Mouse (Mus musculus) hindbrain, embryonic 12.5 days (tissue): ENCODE results near the gene Rhbdl1. TPM values are rescaled to one million over a fixed set of nuclear protein-coding genes. Genes with fewer than 3 reads are reported as not detected.
A peak's percentile ranks its signal among the peaks of the same experiment; 100 is the strongest.

Experiments used
- ATAC-seq: fragments of 200-750 bp; cut with Nextera tagmentation; 2 replicates; pipeline ENCODE4 v1.8.0; 2017; ENCODE audit warnings: moderate TSS enrichment; ENCODE audit not compliant: low FRiP score
- H3K27ac ChIP-seq: fragments of 300-500 bp; sonication (generic); 2 replicates; pipeline ENCODE4 v1.5.1; 2016; ENCODE audit warnings: mild to moderate bottlenecking
- H3K27me3 ChIP-seq: fragments of 300-500 bp; sonication (generic); 2 replicates; pipeline ENCODE4 v1.6.1; 2016; ENCODE audit warnings: mild to moderate bottlenecking
- H3K36me3 ChIP-seq: fragments of 300-500 bp; sonication (generic); 2 replicates; pipeline ENCODE4 v1.6.1; 2016; ENCODE audit warnings: mild to moderate bottlenecking
- H3K4me1 ChIP-seq: fragments of 300-500 bp; sonication (generic); 2 replicates; pipeline ENCODE4 v1.6.1; 2016
- H3K4me2 ChIP-seq: fragments of 300-500 bp; sonication (generic); replicated peaks from 2 replicates; pipeline ENCODE4 v1.6.1; 2016; ENCODE audit warnings: mild to moderate bottlenecking
- H3K4me3 ChIP-seq: fragments of 300-500 bp; sonication (generic); 2 replicates; pipeline ENCODE4 v1.5.1; 2016; ENCODE audit warnings: mild to moderate bottlenecking
- H3K9ac ChIP-seq: fragments of 300-500 bp; sonication (generic); 2 replicates; pipeline ENCODE4 v1.6.1; 2016; ENCODE audit warnings: mild to moderate bottlenecking, moderate library complexity
- H3K9me3 ChIP-seq: fragments of 300-500 bp; sonication (generic); replicated peaks from 2 replicates; pipeline ENCODE4 v1.6.1; 2016; ENCODE audit warnings: mild to moderate bottlenecking
- WGBS: fragments of 180-500 bp; shearing (Covaris S2); methylation state at CpG from one replicate; pipeline ENCODE4 v1.1.7; 2016; 5-methylcytosine and 5-hydroxymethylcytosine counted together
- polyA plus RNA-seq: library from polyadenylated mRNA; unstranded; fragments of >200 nt; fragmentation: Nextera tagmentation; extraction: Ambion mirVana; gene quantifications from 2 replicates; pipeline ENCODE4 v1.2.1, GENCODE M21; 2016

The Rhbdl1 gene
- 6.1 and 7.5 TPM in 2 replicates for polyA plus RNA-seq

- peak within 1 kb of the TSS; percentile 41 for H3K4me3 ChIP-seq
- no peaks in the 10 kb centered on the region for H3K9me3 ChIP-seq
- H3K36me3 ChIP-seq: peaks cover 45% of the 10 kb centered on the region
- peak within 1 kb of the TSS; percentile 80 for H3K9ac ChIP-seq
- H3K27ac ChIP-seq: peak within 1 kb of the TSS; percentile 86
- 2% methylated on average over 27 of the region's 29 CpGs for WGBS
- no peaks in the 10 kb centered on the region for H3K27me3 ChIP-seq
- H3K4me2 ChIP-seq: peak within 1 kb of the TSS; percentile 82
- H3K4me1 ChIP-seq: peaks cover 57% of the 10 kb centered on the region
- peak; percentile 21; the same call in 1 of the 2 replicates for ATAC-seq
Observed at GRCm38 (mm10) chr17:25837076-25837410, at the start of gene Rhbdl1. Rhbdl1 (minus strand) TSS chr17:25837295.

DNA sequence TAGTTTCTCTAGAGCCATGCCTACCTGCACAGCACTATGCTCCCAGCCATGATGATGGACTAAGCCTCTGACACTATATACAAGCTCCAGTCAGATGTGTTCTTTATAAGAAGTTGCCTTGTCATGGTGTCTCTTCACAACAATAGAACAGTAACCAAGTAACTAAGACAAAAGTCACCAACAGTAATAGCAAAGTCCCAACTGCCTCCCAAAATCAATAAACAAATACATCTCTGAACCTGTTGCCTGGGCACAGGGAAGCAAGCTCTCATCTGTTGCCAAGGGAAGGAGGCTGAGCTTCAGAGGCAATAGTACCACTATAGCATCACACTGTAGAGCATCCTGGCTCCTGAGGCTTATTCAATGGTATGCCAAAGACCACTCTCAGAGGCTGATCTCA lies 49.7 kb upstream of the Rhbdl1 start:
- H3K4me1 ChIP-seq: peaks cover 5% of the 10 kb centered on the region
- H3K27ac ChIP-seq: no peak overlapping the region
- H3K36me3 ChIP-seq: peaks cover 54% of the 10 kb centered on the region
- no peaks in the 10 kb centered on the region for H3K27me3 ChIP-seq
- H3K4me2 ChIP-seq: no peak overlapping the region
- H3K9ac ChIP-seq: no peak overlapping the region
- ATAC-seq: no peak
- no peaks in the 10 kb centered on the region for H3K9me3 ChIP-seq
- H3K4me3 ChIP-seq: no peak overlapping the region

GRCm38 (mm10) chr17:25885636-25886035 lies 48.5 kb upstream of the Rhbdl1 start:
- H3K36me3 ChIP-seq: peaks cover 56% of the 10 kb centered on the region
- 61% methylated on average over 4 of the region's 4 CpGs for WGBS
- no peak for ATAC-seq

DNA sequence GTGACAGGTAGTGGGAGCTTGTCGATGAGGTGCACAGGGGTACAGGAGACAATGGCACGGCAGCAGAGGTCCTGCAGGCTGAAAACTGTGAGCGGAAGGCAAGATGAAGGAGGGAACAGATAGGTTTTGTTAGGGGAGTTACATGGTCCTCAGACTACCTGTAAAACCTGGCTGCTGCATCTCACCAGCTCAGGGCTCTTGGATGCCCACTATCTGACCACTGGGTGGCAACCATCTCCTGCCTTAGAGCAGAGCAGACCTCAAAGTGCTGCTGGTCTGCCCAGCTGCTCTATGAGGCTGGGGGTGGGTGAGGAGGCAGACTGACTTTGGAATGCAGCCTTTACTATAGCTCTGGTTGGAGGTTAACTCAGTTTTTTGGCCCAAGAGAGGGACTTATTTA lies 46.7 kb upstream of the Rhbdl1 start:
- Histone ChIP-seq H3K27ac (no peak overlapping the region), H3K9me3 (no peaks in the 10 kb centered on the region), H3K4me3 (no peak overlapping the region), H3K9ac (no peak overlapping the region), H3K27me3 (no peaks in the 10 kb centered on the region), H3K4me1 (peaks cover 23% of the 10 kb centered on the region), H3K36me3 (peaks cover 52% of the 10 kb centered on the region), H3K4me2 (no peak overlapping the region)
- WGBS: 96% methylated on average over 3 of the region's 3 CpGs
- no peak for ATAC-seq

More at GRCm38 (mm10) chr17:25885636-25886035, 48.5 kb upstream of the Rhbdl1 start:
- peaks cover 17% of the 10 kb centered on the region for H3K4me1 ChIP-seq
- no peaks in the 10 kb centered on the region for H3K27me3 ChIP-seq
- H3K4me2 ChIP-seq: no peak overlapping the region
- no peak overlapping the region for H3K9ac ChIP-seq
- no peaks in the 10 kb centered on the region for H3K9me3 ChIP-seq
- H3K4me3 ChIP-seq: no peak overlapping the region
- H3K27ac ChIP-seq: no peak overlapping the region

DNA sequence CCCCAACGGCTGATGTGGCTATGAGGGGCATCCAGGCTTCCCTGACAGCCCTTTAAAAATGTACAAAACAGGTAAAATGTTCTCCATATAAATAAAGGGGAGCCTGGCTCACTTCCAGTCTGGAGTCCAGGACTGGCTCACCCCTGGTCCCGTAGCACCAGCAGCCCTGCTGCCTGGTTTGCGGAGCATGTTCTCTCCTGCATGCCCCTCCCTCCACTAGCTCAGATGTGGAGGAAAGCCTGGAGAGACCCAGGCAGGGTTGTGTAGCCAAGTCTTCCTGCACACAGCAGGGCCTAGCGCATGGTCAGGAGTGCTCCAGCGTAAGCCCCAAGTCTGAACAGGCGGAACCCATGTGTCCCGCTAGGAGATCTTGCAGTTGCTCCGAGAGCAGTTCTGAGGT lies 46.2 kb upstream of the Rhbdl1 start:
- H3K27me3 ChIP-seq: no peaks in the 10 kb centered on the region
- 80% methylated on average over 8 of the region's 8 CpGs for WGBS
- no peak overlapping the region for H3K9ac ChIP-seq
- H3K9me3 ChIP-seq: no peaks in the 10 kb centered on the region
- H3K36me3 ChIP-seq: peaks cover 53% of the 10 kb centered on the region
- ATAC-seq: no peak
- no peak overlapping the region for H3K4me3 ChIP-seq
- H3K27ac ChIP-seq: no peak overlapping the region
- H3K4me1 ChIP-seq: peaks cover 23% of the 10 kb centered on the region
- H3K4me2 ChIP-seq: no peak overlapping the region

- Histone ChIP-seq H3K27ac (no peak overlapping the region), H3K9ac (no peak overlapping the region), H3K4me1 (peaks cover 23% of the 10 kb centered on the region), H3K36me3 (peaks cover 51% of the 10 kb centered on the region), H3K4me2 (no peak overlapping the region), H3K27me3 (no peaks in the 10 kb centered on the region), H3K4me3 (no peak overlapping the region), H3K9me3 (no peaks in the 10 kb centered on the region)
- WGBS: 29% methylated on average over 5 of the region's 5 CpGs
- no peak for ATAC-seq
Observed at GRCm38 (mm10) chr17:25882306-25882705, 45.2 kb upstream of the Rhbdl1 start.

DNA sequence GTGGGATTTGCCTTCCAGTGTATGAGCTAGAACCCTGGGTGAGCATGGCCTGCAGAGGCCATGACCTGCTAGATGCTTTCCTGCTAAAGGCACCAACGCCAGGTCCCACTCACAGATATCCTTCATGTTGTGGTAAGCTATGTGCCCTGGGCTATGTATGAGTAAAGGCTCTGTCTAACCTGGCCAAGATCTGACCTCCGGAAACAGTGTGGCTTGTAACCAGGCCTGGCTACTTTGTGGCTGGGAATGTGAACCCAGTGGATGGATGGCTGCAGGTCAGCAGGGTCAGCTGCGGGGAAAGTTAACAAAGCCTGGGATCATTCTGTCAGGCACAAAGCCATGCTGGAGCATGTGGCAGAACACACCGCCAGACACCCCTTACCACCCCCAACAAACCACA lies 44.6 kb upstream of the Rhbdl1 start:
- ATAC-seq: no peak
- no peak overlapping the region for H3K4me2 ChIP-seq
- WGBS: 14% methylated on average over 4 of the region's 4 CpGs
- H3K9me3 ChIP-seq: no peaks in the 10 kb centered on the region
- H3K27me3 ChIP-seq: no peaks in the 10 kb centered on the region
- peaks cover 48% of the 10 kb centered on the region for H3K36me3 ChIP-seq
- H3K4me3 ChIP-seq: no peak overlapping the region
- peaks cover 28% of the 10 kb centered on the region for H3K4me1 ChIP-seq
- H3K27ac ChIP-seq: peak overlapping the region; percentile 80
- H3K9ac ChIP-seq: peak overlapping the region; percentile 51

DNA sequence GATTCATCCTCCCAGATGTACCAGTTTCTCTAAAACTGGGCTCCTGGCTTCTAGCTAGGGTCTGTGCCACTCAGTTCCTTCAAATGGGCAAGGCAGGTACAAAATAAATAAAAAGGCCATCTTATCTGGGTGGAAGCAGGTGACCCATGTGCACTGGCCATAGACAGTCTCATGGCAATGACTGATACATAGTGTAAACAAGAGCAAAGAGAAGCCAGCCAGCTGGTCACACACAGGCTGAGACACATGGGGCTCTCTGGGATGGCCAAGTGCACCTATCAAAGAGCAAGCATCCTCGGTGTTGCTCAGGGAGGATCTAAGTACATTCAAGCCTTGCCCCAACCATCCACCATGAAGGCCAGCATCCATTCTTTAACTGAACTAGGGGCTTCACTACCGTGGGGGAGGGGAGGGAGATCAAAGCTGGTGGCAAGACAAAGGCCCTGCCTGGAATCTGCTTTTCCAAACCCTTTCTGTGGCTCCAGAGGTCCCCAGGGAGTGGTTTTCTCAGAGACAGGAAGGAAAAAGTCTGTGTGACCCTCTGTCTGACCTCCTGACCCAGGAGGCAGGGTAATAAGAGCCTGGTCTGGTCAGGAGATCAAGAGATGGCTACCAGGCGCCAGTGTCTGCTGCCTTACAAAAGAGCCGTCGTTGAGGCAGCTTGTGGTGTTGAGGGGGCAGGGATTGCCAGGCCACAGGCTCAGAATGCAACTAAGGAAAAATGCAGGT lies 44.0 kb upstream of the Rhbdl1 start:
- no peak overlapping the region for H3K4me3 ChIP-seq

GRCm38 (mm10) chr17:25880196-25880910 lies 43.3 kb upstream of the Rhbdl1 start, which contains the start of gene Wfikkn1:
Wfikkn1 (minus strand) TSS chr17:25880858.
- Histone ChIP-seq H3K9me3 (no peaks in the 10 kb centered on the region), H3K27ac (peak within 1 kb of the TSS; percentile 80), H3K36me3 (peaks cover 48% of the 10 kb centered on the region), H3K9ac (peak within 1 kb of the TSS; percentile 51), H3K4me3 (no peak within 1 kb of the TSS), H3K4me1 (peaks cover 39% of the 10 kb centered on the region), H3K4me2 (no peak within 1 kb of the TSS), H3K27me3 (no peaks in the 10 kb centered on the region)
- no peak for ATAC-seq
- WGBS: 26% methylated on average over 5 of the region's 5 CpGs

More for the DNA sequence above, 44.0 kb upstream of the Rhbdl1 start:
- Histone ChIP-seq H3K9ac (peak overlapping the region; percentile 51), H3K36me3 (peaks cover 48% of the 10 kb centered on the region), H3K4me2 (no peak overlapping the region), H3K27me3 (no peaks in the 10 kb centered on the region), H3K9me3 (no peaks in the 10 kb centered on the region), H3K27ac (peak overlapping the region; percentile 80), H3K4me1 (peaks cover 34% of the 10 kb centered on the region)
- no peak for ATAC-seq
- 3% methylated on average over 5 of the region's 5 CpGs for WGBS

- Histone ChIP-seq H3K27ac (no peak overlapping the region), H3K4me2 (no peak overlapping the region), H3K36me3 (peaks cover 44% of the 10 kb centered on the region), H3K9me3 (no peaks in the 10 kb centered on the region), H3K27me3 (no peaks in the 10 kb centered on the region), H3K9ac (no peak overlapping the region), H3K4me3 (no peak overlapping the region), H3K4me1 (peaks cover 39% of the 10 kb centered on the region)
- 71% methylated on average over 8 of the region's 8 CpGs for WGBS
- no peak for ATAC-seq
Observed at GRCm38 (mm10) chr17:25879750-25880149, 42.7 kb upstream of the Rhbdl1 start.

DNA sequence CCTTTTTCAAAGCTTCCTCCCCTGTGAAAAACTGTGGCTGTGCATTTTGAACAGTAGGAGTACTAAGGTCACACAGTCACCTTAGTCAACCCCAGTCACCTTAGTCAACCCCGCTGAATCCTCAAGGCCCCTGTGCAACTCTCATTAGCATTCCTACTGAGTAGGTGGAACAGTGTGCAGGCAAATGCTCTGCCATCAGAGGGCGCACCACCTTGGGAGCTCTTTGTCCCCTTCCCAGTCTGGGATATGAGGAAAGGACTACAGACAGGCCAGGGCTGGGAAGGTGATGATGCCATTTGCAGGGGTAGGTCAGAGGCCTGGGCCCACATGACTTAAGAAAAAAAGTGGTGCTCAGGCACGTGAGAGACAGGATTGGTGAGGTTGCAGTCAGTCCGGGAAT lies 42.2 kb upstream of the Rhbdl1 start:
- Histone ChIP-seq H3K4me3 (no peak overlapping the region), H3K9me3 (no peaks in the 10 kb centered on the region), H3K4me2 (no peak overlapping the region), H3K27me3 (no peaks in the 10 kb centered on the region), H3K36me3 (peaks cover 39% of the 10 kb centered on the region), H3K4me1 (peaks cover 40% of the 10 kb centered on the region), H3K9ac (no peak overlapping the region), H3K27ac (no peak overlapping the region)
- 36% methylated on average over 4 of the region's 4 CpGs for WGBS
- ATAC-seq: no peak

- ATAC-seq: no peak
- H3K9ac ChIP-seq: no peak overlapping the region
- H3K27ac ChIP-seq: no peak overlapping the region
- H3K9me3 ChIP-seq: no peaks in the 10 kb centered on the region
- H3K36me3 ChIP-seq: peaks cover 34% of the 10 kb centered on the region
- WGBS: 88% methylated on average over 19 of the region's 19 CpGs
- H3K4me3 ChIP-seq: no peak overlapping the region
- no peaks in the 10 kb centered on the region for H3K27me3 ChIP-seq
- no peak overlapping the region for H3K4me2 ChIP-seq
- peaks cover 46% of the 10 kb centered on the region for H3K4me1 ChIP-seq
Observed at GRCm38 (mm10) chr17:25878611-25879180, 41.6 kb upstream of the Rhbdl1 start.
